Mouse (Mus musculus): ENCODE results near the gene Stat3.

Gene Stat3

DNA sequence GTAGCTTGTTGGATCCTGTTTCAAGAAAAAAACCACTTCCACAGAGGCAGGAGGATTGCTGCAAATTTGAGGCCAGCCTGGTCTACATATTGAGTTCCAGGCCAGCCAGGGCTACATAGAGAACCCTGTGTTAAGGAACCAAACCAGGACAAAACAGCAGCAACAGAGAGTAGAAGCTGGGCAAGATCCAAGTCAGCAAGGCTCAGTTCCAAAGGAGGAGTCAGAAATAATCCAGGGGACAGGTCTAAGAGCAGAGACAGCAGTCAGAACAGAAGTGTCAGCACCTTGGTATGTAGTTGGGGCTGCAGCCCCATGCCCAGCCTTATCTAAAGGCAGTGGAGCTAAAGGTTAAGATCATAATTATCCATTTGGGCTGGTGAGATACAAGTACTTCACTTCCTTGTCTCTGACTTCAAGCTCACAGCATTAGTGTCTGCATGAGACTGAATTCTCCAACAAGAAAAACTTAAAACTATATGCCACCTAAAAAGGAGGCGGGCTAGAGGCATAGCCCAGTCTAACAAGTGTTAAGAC, 14.9 kb downstream of the Stat3 start:
- DNase-seq (ENCODE audit: low spot score): no peak

GRCm38 (mm10) chr11:100920887-100921624, 18.3 kb downstream of the Stat3 start:
- DNase-seq (ENCODE audit: low spot score): no peak

DNA sequence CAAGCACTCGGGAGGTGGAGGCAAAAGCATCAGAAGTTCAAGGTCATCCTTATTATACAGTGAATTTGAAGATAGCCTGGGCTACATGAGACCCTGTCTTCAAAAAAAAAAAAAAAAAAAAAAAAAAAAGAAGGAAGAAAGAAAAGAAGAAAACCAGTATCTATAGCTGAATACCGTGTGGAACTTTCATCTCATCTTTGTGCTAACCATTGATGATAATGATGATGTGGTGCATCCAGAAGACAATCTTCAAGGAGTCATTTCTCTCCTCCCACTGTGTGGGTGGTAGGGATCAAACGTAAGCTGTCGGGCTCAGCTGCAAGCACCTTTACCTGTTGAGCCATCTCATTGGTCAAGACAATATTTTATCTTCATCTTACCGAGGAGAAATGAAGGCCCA, 21.3 kb downstream of the Stat3 start:
- DNase-seq (ENCODE audit: low spot score): no peak

GRCm38 (mm10) chr11:100916432-100916971, 22.8 kb downstream of the Stat3 start:
- DNase-seq (ENCODE audit: low spot score): no peak

- DNase-seq (ENCODE audit: low spot score): no peak
Measured at GRCm38 (mm10) chr11:100915063-100915462, 24.3 kb downstream of the Stat3 start.

- DNase-seq (ENCODE audit: low spot score): no peak
Measured at GRCm38 (mm10) chr11:100914415-100914814, 24.9 kb downstream of the Stat3 start.

DNA sequence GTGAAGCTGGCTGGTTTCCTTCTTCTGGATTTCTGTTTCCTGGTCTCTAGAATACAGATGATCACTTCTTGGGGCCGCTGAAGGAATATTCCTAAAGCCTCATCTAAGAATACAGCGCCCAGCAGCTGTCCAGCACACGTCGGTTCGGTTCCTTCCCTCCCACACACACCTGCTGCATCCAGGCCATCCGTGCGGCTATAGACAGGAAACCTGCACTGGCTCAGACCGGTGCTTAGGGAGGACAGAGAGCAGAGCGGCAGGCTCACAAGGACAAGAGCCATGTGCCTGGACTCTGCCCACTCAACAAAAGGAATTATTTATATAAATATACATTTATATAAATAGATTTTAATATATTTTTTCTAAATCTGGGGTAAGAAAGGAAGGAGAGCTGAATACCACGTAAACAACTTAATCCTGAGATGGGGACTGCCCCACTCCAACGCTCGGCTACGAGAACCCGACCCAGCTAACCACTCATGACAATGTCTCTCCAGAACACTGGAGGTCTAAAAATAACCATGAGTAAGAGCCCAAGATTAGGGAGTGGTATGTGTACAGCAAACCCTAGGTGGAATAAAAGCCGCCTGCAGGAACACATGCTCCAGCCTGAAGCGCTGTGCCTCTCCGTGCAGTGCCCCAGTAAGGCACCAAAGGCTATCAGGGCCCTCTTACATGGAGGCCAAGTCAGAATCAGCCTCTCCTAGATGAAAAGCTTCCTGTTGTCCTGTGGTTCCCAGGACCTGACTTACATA, 26.8 kb downstream of the Stat3 start:
- no peak for DNase-seq (ENCODE audit: low spot score)

DNA sequence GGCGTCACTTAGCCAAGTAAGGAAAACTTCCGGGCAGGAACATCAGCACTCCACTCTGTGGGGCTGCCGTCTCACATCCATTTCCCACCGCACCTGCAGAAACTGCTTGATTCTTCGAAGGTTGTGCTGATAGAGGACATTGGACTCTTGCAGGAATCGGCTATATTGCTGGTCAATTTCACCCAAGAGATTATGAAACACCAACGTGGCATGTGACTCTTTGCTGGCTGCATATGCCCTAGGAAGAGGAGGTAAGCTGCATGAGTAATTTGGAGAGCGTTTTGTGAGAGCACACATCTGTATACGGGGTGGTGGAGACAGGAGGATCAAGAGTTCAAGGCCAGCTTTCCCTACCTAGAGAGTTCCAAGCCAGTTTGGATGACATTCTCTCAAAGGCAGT, 30.8 kb downstream of the Stat3 start:
- no peak for DNase-seq (ENCODE audit: low spot score)

DNA sequence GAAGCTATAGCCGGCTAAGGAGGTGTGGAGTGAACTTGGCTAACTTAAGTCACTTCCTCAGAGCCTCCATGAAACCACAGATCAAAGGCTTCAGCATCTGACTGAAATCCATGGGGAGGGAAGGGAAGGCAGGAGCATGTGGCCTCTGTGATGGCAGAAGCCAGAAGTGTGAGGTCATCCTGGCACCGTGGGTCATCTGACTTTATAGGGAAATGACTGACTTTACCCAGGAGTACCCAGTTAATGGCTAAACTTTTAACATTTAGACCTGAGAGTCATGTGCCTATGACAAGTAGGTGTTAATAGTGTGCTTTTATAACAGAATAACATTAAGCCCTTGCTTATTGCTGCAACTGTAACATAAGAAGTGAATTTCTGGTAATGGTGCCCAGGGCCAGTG, 31.2 kb downstream of the Stat3 start:
- DNase-seq (ENCODE audit: low spot score): no peak

- no peak for DNase-seq (ENCODE audit: low spot score)
Measured at GRCm38 (mm10) chr11:100906885-100907284, 32.5 kb downstream of the Stat3 start.

DNA sequence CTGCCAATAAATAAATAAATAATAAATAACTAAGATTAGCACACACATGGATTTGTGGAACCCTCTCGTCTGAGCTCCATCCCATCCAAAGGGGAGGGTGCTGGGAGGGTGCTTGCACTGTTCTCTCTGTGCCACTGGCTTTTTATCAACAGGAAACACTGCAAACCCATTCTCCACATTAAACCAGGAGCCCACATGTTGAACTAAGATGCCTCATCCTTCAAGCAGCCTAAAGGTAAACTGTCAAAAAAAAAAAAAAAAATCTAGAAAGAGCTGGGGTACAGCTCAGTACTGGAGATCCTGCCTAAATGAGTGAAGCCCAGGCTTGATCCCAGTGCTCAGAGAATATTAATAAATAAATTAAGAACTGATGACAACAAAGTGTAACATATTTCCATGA, 33.4 kb downstream of the Stat3 start:
- DNase-seq (ENCODE audit: low spot score): no peak

- no peak for DNase-seq (ENCODE audit: low spot score)
Measured at GRCm38 (mm10) chr11:100904580-100905351, 34.6 kb downstream of the Stat3 start.

- DNase-seq (ENCODE audit: low spot score): no peak
Measured at GRCm38 (mm10) chr11:100898441-100899199, 40.7 kb downstream of the Stat3 start.

- no peak for DNase-seq (ENCODE audit: low spot score)
Measured at GRCm38 (mm10) chr11:100897294-100898231, 41.8 kb downstream of the Stat3 start.

GRCm38 (mm10) chr11:100896078-100896477, 43.3 kb downstream of the Stat3 start:
- no peak for DNase-seq (ENCODE audit: low spot score)

GRCm38 (mm10) chr11:100894146-100894918, 45.0 kb downstream of the Stat3 start:
- no peak for DNase-seq (ENCODE audit: low spot score)

DNA sequence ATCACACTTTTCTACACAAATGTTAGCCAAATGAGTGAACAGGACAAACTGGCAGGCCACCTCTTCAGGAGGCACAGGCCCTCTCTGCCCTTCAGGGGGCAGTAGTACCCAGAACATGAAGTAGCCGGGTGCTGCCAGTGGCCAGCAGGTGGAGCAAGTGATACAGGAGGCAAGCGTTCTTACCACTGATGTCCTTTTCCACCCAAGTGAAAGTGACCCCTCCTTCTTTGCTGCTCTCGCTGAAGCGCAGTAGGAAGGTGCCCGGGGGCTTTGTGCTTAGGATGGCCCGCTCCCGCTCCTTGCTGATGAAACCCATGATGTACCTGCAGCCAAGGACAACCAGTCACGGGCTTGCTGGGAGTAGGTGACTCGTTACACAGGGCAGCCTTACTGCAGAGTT, 45.9 kb downstream of the Stat3 start:
- peak; percentile 93 for DNase-seq (ENCODE audit: low spot score)

- no peak for DNase-seq (ENCODE audit: low spot score)
Measured at GRCm38 (mm10) chr11:100892435-100892834, 46.9 kb downstream of the Stat3 start.
